Mouse (Mus musculus) splenic B cell, adult 2 months (primary cell): ENCODE results near the gene Ehmt1.

Experiments used
- DNase-seq: peaks from one replicate; pipeline ENCODE4 v3.0.0-alpha.2; 2011; ENCODE audit warnings: low read depth, low spot score
- H3K27me3 ChIP-seq: 2 replicates; pipeline ENCODE4 v1.6.1; 2012; ENCODE audit warnings: mild to moderate bottlenecking, low read length, moderate library complexity, mixed read lengths; ENCODE audit not compliant: control insufficient read depth, poor library complexity, insufficient read depth, severe bottlenecking
- H3K36me3 ChIP-seq: 2 replicates; pipeline ENCODE4 v1.6.1; 2012; ENCODE audit warnings: mild to moderate bottlenecking, low read length, moderate library complexity, mixed read lengths; ENCODE audit not compliant: control insufficient read depth, poor library complexity, insufficient read depth, severe bottlenecking

Ehmt1 gene

DNA sequence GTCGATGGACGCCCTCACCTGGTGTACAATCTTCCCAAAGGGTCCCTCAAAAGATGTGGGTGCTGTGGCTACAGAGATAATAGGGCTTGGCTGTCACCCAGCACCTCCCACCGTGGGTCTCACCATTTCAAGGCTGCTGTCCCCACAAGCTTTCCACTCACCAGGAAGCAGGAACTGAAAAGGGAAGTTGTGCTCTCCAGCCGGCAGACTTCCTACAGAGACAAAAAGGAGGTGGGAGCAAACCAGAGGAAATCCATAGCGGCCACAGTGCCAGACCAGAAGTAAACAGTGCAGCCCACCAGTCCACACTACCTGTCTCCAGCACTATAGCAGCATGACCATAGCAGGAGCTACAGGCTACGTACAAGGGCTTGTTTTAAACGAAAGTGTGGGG lies 7.5 kb upstream of the Ehmt1 start:
- H3K36me3 ChIP-seq: no peaks in the 10 kb centered on the region
- H3K27me3 ChIP-seq: no peaks in the 10 kb centered on the region
- DNase-seq: no peak

DNA sequence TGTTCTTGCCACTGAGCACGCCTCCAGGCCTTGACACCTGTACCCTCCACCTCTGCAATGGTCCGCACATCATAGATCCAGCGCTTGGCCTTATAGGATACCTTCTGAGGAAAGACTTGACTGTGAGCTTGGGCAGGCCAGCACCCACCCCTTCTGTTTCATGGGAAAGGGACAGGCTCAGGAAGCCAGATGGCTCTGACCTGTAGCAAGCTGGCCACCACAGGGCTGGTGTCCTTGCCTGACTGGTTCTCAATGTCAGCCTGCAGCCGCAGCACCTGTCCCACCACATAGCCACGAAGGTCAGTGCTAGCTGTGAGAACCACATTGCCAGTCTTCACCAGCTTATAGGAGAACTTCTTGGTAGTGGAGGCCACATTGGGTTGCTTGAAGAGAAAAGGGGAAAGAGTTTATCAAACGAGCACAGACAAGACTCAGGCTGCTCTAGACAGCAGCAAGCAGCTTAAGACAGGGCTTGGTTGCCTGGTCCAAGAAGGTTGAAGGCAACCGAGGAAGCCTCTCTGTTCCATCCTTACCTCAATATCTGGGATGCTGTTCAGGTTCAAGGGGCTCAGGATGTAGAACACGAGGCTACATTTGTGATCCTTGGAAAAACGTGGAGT lies 7.0 kb upstream of the Ehmt1 start:
- no peaks in the 10 kb centered on the region for H3K36me3 ChIP-seq
- no peak for DNase-seq

DNA sequence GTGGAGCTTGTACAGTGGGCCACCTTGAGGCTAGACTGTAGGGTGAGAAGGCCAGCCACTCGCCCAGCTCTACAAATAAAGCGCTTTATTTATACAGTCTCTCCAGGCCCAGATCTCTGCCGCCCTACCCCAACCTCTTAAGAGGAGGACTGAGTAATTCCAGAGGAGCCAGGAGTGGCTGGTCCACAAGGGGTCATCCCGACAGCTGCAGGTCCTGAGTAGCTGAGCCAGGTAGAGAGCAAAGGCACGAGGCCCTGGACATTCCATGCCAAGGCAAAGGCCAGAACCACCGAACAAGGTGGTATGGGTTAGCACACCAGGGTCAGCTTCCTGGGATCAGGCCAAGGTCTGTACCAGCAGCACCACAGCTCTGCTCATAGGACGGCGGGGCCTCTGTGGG lies 5.9 kb upstream of the Ehmt1 start:
- no peak for DNase-seq
- Histone ChIP-seq H3K36me3 (no peaks in the 10 kb centered on the region), H3K27me3 (no peaks in the 10 kb centered on the region)

More for the DNA sequence above, 7.0 kb upstream of the Ehmt1 start:
- no peaks in the 10 kb centered on the region for H3K27me3 ChIP-seq

DNA sequence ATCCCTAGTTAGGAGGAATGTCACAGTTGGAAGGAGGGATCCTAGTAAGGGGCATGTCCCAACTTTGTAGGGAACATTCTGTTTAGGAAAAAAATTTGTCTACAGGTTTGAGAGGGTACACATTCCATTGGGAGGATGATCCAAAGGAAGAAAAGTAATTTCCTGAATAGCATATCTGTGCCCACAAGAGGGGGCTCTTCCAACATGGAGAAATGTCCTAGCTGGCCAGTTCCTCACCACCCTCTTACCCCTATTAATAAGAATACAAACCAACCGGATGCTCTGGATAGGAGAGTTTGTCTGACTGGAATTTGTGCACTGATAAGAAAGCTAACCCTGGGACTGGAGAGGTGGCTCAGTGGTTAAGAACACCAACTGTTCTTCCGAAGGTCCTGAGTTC lies 4.1 kb upstream of the Ehmt1 start:
- no peak for DNase-seq
- no peaks in the 10 kb centered on the region for H3K27me3 ChIP-seq
- no peaks in the 10 kb centered on the region for H3K36me3 ChIP-seq

DNA sequence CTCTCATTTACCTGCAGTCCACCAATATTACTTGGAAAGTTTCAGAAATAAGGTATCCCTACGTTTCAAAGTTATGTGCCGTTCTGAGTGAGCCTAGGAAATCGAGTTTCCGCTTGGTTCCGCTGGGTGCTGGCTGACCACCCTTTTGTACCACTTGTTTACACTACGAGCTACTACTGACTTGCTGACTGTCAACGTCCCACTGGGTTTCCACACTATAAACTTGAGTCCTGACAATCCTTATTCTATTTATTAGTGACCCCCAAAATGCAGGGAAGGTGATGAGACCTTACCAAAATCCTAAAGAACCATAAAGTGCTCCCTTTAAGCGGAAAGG lies 393 bp upstream of the Ehmt1 start:
- no peak for DNase-seq
- Histone ChIP-seq H3K36me3 (no peaks in the 10 kb centered on the region), H3K27me3 (no peaks in the 10 kb centered on the region)

DNA sequence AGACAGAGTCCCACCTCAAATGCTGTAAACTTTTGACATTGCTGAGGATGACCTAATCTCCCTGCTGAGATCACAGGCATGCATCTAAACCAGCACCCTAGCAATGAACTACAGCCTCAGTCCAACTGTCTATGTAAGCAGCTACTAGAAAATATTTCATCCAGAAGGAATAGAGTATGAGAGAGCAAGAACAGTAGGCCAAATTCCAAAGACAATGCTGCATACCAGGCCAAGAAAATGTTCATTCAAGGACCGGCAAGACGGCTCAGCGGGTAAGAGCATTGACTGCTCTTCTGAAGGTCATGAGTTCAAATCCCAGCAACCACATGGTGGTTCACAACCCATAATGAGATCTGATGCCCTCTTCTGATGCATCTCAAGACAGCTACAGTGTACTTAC lies 4.7 kb downstream of the Ehmt1 start:
- Histone ChIP-seq H3K27me3 (0 out of 2 replicates have a peak, but pooled peaks cover 2% of the 10 kb centered on the region), H3K36me3 (no peaks in the 10 kb centered on the region)
- DNase-seq: no peak

DNA sequence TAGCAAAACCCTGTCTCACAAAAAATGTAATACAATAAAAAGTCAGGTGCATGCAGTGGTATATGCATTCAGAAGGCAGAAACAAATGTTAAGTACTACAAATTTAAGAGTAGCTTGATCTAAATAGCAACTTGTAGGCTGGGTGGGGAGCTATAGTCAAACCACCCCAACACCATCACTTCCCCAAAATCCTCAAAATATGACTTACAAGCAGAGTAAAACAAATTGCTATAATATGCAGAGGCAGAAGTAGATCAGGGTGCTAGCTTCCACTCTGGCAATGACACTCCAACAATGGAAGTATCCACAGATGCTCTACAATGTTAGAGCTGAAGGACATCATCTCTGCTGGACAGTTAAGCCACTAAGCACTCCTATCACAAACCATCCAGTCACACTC lies 6.8 kb downstream of the Ehmt1 start:
- DNase-seq: no peak
- no peaks in the 10 kb centered on the region for H3K36me3 ChIP-seq
- H3K27me3 ChIP-seq: 0 out of 2 replicates have a peak, but pooled peaks cover 2% of the 10 kb centered on the region

DNA sequence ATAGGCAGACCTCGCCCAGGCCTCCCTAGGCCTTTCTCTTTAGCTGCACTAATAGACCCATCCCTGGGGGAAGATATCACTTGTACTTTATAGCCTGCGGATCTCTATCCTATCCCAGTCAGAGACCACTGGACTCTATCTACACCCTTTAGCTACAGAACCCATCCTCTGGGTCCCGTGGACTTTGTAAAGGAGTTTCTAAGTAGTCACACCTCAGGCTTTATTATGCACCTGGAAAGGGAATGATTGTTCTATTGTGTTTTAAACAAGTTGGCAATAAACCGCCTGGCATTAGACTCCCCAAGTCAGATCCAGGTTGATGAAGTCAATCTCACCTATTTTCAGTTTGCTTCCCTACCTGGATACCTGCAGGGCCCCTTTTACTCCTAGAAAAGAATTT lies 7.2 kb downstream of the Ehmt1 start:
- Histone ChIP-seq H3K27me3 (0 out of 2 replicates have a peak, but pooled peaks cover 2% of the 10 kb centered on the region), H3K36me3 (no peaks in the 10 kb centered on the region)
- no peak for DNase-seq

DNA sequence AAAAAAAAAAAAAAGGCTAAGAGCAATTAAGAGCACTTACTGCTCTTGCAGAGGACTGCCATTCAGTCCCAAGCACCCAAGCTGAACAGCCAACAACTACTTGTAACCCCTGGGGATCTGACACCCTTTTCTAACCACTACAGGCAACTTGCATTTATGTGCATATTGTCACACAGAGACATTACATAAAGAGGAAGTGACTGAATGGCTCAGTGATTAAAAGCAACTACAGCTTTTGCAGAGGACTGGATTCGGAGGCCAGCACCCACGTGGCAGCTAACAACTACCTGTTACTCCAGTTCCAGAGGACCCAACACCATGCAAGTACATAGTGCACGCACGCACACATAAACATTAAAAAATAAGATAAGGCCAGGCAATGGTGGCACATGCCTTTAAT lies 8.9 kb downstream of the Ehmt1 start:
- Histone ChIP-seq H3K27me3 (0 out of 2 replicates have a peak, but pooled peaks cover 2% of the 10 kb centered on the region), H3K36me3 (no peaks in the 10 kb centered on the region)
- DNase-seq: peak; percentile 84

DNA sequence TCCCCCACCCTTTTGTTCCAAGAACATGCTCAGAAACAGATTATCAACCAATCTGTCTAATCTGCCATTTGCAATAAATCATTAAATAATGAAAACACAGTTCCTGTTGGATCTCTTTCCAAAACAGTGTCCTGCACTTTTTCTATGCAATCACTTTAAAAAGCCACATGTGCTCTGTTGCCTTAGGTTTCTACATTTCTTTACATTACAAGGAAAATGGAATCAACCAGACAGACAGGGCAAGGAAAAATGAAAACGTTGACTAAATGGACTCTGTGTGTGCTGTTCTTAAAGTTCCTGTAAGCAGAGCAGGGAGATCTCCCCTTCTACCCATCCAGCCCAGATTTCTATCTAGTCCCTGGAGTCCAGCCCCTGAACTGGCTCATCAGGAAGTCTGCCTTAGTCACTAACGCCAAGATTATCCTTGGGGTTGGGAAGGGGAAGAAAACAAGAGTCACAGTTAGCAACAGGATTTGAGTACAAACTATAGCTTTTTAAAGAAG lies 13.7 kb downstream of the Ehmt1 start:
- DNase-seq: no peak

DNA sequence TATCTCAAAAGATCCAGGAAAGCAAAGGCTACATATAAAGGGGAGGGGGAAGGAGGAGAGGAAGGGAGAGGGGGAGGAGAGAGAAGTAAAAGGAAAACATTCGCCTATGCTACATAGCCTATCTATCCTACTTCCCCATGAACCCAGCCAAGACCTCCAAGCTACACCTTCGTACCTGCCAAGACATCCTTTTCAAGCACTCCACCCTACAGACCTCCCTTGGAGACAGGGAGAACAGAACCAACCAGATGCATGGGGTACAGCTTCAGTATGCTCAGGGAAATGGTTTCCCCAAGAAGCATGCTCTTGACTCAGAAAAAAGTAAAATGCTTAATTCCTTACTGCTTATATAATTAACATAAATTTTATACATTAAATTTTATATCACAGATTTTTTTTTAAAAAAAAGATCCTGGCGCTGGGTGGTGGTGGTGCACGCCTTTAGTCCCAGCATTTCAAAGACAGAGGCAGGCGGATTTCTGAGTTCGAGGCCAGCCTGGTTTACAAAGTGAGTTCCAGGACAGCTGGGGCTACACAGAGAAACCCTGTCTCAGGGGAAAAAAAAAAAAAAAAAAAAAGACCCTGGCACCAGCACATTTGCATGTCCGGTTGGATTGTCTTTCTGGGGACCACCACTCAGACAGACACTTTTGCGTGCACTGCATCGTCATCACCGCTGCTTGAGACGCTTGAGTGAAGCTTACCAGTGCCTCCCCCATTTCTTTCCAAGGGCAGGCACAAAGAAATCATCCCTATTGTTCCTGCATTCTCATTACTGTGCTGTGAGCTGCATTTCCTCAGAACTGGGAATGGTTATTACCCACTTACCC lies 14.4 kb downstream of the Ehmt1 start:
- no peak for DNase-seq
- no peaks in the 10 kb centered on the region for H3K36me3 ChIP-seq
- no peaks in the 10 kb centered on the region for H3K27me3 ChIP-seq

More for the DNA sequence above, 13.7 kb downstream of the Ehmt1 start:
- Histone ChIP-seq H3K27me3 (no peaks in the 10 kb centered on the region), H3K36me3 (no peaks in the 10 kb centered on the region)

DNA sequence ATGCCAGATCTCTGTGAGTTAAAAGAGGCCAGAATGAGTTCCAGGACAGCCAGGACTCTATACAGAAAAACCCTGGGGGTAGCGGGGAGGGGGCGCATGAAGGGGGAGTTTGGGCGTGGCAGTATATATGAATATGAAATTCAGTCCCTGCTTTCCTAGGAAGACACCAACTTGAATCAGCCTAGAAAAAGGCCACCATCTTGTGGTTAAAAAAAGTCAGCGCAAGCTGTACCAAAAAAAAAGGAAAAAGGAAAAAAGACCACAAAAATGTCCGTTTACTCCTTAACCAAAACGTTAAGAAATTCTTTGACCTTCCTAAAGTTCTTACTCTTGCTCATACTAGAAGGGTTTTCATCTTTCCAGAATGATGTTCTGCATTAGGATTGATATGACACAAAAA lies 16.4 kb downstream of the Ehmt1 start:
- DNase-seq: no peak
- no peaks in the 10 kb centered on the region for H3K36me3 ChIP-seq
- no peaks in the 10 kb centered on the region for H3K27me3 ChIP-seq

DNA sequence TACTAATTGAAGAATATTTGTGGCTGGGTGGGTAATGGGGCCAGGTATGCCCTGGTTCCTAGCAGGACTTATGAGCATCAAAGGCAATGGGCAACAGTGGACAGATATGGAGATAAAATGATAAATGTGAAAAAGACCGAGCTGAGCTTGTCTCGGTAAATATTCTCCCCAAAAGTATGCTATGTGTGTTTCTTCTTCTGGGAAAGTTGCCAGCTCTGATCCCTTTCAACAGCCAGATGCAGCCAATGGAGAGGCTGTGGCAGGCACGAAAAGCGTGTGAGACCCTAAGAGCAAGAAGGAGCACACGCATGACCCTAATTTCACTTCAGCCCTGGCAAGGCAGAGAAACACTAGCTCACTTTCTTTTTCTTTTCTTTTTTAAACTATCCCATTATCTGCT lies 18.4 kb downstream of the Ehmt1 start:
- H3K36me3 ChIP-seq: no peaks in the 10 kb centered on the region
- DNase-seq: no peak
- H3K27me3 ChIP-seq: no peaks in the 10 kb centered on the region

DNA sequence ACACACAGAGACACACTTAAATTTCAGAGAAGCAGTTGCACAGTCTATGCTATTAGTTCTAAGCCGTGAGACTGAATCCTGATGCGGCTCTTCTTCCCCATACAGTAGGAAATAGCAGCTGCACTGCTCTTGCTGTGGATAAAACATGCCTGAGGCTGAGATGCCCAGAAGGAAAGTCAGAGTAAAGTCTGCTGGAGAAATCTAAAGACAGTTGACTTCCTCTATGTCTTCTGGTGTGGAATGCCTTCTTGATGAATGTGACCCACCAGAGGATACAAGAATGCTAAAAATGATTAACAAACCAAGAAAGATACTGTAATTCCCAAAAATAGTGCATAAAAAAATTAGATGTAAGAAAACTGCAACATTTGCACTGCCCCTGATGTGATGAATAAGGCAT lies 20.1 kb downstream of the Ehmt1 start:
- Histone ChIP-seq H3K27me3 (no peaks in the 10 kb centered on the region), H3K36me3 (no peaks in the 10 kb centered on the region)
- DNase-seq: no peak

DNA sequence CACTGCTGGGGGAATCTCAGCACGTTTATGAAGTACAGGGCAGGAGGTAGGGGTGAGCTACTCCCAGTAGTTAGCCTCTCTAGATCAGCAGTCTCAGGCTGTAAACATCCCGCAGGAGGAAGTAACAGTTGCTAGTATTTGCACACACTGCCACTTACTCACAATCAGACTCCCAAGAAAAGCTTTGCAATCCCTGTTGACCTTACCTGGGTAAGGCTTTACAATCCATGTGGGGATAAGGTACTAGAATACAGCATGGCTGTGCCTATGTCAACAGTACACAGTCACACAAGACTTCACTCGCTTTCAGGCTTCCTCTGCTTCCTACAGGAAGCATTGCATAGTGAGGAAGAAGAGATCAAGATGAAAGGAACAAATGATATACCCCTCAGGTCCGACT lies 22.7 kb downstream of the Ehmt1 start:
- no peak for DNase-seq
- Histone ChIP-seq H3K36me3 (no peaks in the 10 kb centered on the region), H3K27me3 (no peaks in the 10 kb centered on the region)
